Mouse (Mus musculus) small intestine, adult 2 months (tissue): ENCODE measurements around the gene Lpp. TPM values are rescaled to one million over a fixed set of nuclear protein-coding genes. Genes with fewer than 3 reads are reported as not detected.

Experiments used
- H3K27ac ChIP-seq: fragments of 200-500 bp; 2 replicates; pipeline ENCODE4 v1.5.1; 2012; ENCODE audit warnings: low read depth, low read length, control low read depth, inconsistent platforms; ENCODE audit not compliant: insufficient read depth
- H3K27me3 ChIP-seq: fragments of 200-500 bp; 2 replicates; pipeline ENCODE4 v1.6.1; 2012; ENCODE audit warnings: mild to moderate bottlenecking, moderate library complexity, low read length, inconsistent platforms; ENCODE audit not compliant: control insufficient read depth, insufficient read depth
- H3K36me3 ChIP-seq: fragments of 200-500 bp; 2 replicates; pipeline ENCODE4 v1.6.1; 2012; ENCODE audit warnings: mild to moderate bottlenecking, low read length, control low read depth, inconsistent platforms; ENCODE audit not compliant: control insufficient read depth, insufficient read depth
- H3K4me1 ChIP-seq: fragments of 200-500 bp; 2 replicates; pipeline ENCODE4 v1.6.1; 2012; ENCODE audit warnings: low read length, inconsistent platforms, mixed read lengths; ENCODE audit not compliant: control insufficient read depth, insufficient read depth, insufficient read length
- H3K4me3 ChIP-seq: fragments of 200-500 bp; 2 replicates; pipeline ENCODE4 v1.5.1; 2012; ENCODE audit warnings: low read depth, mild to moderate bottlenecking, control low read depth, inconsistent platforms, low read length, moderate library complexity
- CTCF ChIP-seq: fragments of 200-500 bp; IDR thresholded peaks from 2 replicates; pipeline ENCODE4 v1.5.1; 2012; ENCODE audit warnings: low read depth, mild to moderate bottlenecking, control low read depth, inconsistent platforms, low read length, moderate library complexity, mixed read lengths; ENCODE audit not compliant: insufficient replicate concordance, insufficient read length; ENCODE audit errors: extremely low read depth
- POLR2A ChIP-seq: fragments of 200-500 bp; IDR thresholded peaks from 2 replicates; pipeline ENCODE4 v1.6.1; 2012; ENCODE audit warnings: low read depth, mild to moderate bottlenecking, control low read depth, inconsistent platforms, low read length, moderate library complexity
- WGBS: fragments of 180-500 bp; shearing (Covaris S2); methylation state at CpG from one replicate; pipeline ENCODE4 v1.1.7; 2018; 5-methylcytosine and 5-hydroxymethylcytosine counted together
- polyA plus RNA-seq: library from polyadenylated mRNA; depleted of rRNA; stranded (reverse); fragments of >200 nt; gene quantifications from 2 replicates; pipeline ENCODE4 v1.2.3, GENCODE M21; 2012

The Lpp gene
- polyA plus RNA-seq, 1 experiment, result 23.6 TPM

- no peak overlapping the region for H3K4me3 ChIP-seq
- TF ChIP-seq POLR2A, result no peak
- TF ChIP-seq CTCF, result no peak
- H3K4me1 ChIP-seq, result peaks cover 3% of the 10 kb centered on the region; the same call in 1 of the 2 replicates
- 85% methylated on average over 2 of the region's 2 CpGs for WGBS
- no peak overlapping the region for H3K27ac ChIP-seq
- H3K36me3 ChIP-seq, result peaks cover 4% of the 10 kb centered on the region; the same call in 1 of the 2 replicates
- no peaks in the 10 kb centered on the region for H3K27me3 ChIP-seq
Observed at GRCm38 (mm10) chr16:24636894-24637293, 243.6 kb downstream of the Lpp start.

DNA sequence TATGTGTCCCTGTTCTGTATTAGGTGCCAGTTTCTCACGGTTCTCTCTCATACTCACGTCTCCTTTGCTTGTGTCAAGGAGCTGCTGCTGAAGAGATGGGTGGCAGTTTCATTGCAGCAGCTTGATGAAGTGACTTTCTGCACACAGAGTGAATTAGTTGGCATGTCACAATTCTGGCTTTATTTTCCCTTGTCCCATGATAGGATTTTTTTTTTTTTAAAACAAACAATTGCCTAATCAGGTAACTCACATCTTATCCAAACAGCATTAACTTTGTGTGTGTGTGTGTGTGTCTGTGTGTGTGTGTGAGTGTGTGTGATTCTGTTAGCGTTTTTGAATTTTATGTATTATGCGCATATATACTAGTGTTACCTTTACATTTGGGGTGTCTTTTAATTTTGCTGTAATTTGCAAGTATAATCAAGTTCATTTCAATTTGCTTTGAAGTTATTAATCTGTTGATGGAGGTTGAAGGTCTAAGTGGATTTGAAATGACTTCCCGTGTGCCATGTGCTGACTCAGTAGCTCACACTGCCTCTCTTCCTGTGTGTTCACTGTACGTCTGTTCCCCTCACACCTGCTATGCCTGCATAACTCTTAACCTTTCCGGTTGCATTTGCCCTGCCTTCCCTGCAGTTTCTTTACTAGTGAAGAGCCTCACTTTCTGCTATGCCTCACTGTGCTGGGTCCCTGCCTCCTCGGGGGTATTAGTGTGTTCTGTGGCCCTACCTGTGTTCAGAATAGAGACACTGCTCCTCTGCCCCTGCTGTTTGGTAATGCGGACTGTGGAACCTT is 247.9 kb downstream of the Lpp start:
- Histone ChIP-seq H3K4me3 (no peak overlapping the region), H3K4me1 (peaks cover 3% of the 10 kb centered on the region; the same call in 1 of the 2 replicates), H3K36me3 (no peaks in the 10 kb centered on the region), H3K27ac (no peak overlapping the region), H3K27me3 (no peaks in the 10 kb centered on the region)
- WGBS, result 79% methylated on average over 9 of the region's 9 CpGs
- TF ChIP-seq CTCF, result no peak
- TF ChIP-seq POLR2A, result no peak

GRCm38 (mm10) chr16:24643024-24643635 is 249.8 kb downstream of the Lpp start:
- Histone ChIP-seq H3K4me3 (no peak overlapping the region), H3K27ac (no peak overlapping the region), H3K27me3 (no peaks in the 10 kb centered on the region), H3K36me3 (no peaks in the 10 kb centered on the region), H3K4me1 (peaks cover 3% of the 10 kb centered on the region; the same call in 1 of the 2 replicates)
- TF ChIP-seq CTCF, result no peak
- 38% methylated on average over 4 of the region's 4 CpGs for WGBS

DNA sequence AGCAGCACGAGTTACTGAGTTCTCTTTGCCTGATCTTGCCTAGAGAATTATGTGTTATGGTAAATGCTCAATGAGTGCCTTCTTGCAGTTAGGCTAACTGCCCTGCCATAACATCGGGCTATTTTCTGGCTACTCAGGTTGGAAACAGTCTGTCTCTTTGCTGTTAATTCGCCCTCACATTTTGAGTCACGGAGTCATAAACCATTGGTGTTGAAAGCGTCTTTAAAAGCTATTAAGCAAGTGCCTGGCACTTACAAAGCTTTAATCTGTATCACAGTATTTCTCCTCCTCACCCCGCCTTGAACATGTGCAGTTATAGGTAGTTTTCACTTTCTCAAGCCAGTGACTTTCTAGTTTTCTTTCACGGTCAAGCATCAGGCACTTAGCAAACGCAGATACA is 250.8 kb downstream of the Lpp start:
- Histone ChIP-seq H3K27me3 (no peaks in the 10 kb centered on the region), H3K4me3 (no peak overlapping the region), H3K4me1 (peaks cover 3% of the 10 kb centered on the region; the same call in 1 of the 2 replicates), H3K36me3 (no peaks in the 10 kb centered on the region), H3K27ac (no peak overlapping the region)
- no peak for TF ChIP-seq POLR2A
- no peak for TF ChIP-seq CTCF
- WGBS, result 91% methylated on average over 8 of the region's 8 CpGs

GRCm38 (mm10) chr16:24644760-24645406 is 251.6 kb downstream of the Lpp start:
- no peak for TF ChIP-seq POLR2A
- no peak for TF ChIP-seq CTCF
- no peaks in the 10 kb centered on the region for H3K27me3 ChIP-seq
- no peak overlapping the region for H3K4me3 ChIP-seq
- WGBS, result 92% methylated on average over 4 of the region's 4 CpGs
- peaks cover 3% of the 10 kb centered on the region; the same call in 1 of the 2 replicates for H3K4me1 ChIP-seq
- H3K36me3 ChIP-seq, result no peaks in the 10 kb centered on the region
- H3K27ac ChIP-seq, result no peak overlapping the region

GRCm38 (mm10) chr16:24645906-24646603 is 252.7 kb downstream of the Lpp start:
- no peak for TF ChIP-seq CTCF
- TF ChIP-seq POLR2A, result no peak
- Histone ChIP-seq H3K4me3 (no peak overlapping the region), H3K36me3 (no peaks in the 10 kb centered on the region), H3K4me1 (peaks cover 3% of the 10 kb centered on the region; the same call in 1 of the 2 replicates), H3K27me3 (no peaks in the 10 kb centered on the region), H3K27ac (no peak overlapping the region)
- 65% methylated on average over 6 of the region's 6 CpGs for WGBS
